Mouse (Mus musculus) midbrain, embryonic 10.5 days (tissue): ENCODE measurements at regions not wholly inside any gene's neighbourhood (a gene's known extent, or its start where the extent isn't known, plus 50 kb on each side); places are given as distances from the start of the nearest gene placed in this dataset.
A peak's percentile ranks its signal among the peaks of the same experiment; 100 is the strongest.

Source experiments
- DNase-seq: peaks from one replicate; pipeline ENCODE4 v3.0.0-alpha.2; 2017; ENCODE audit warnings: low spot score
- H3K27ac ChIP-seq: fragments of 300-500 bp; sonication (generic); replicated peaks from 2 replicates; pipeline ENCODE4 v1.5.1; 2016; ENCODE audit warnings: mild to moderate bottlenecking
- H3K27me3 ChIP-seq: fragments of 300-500 bp; sonication (generic); 2 replicates; pipeline ENCODE4 v1.6.1; 2016; ENCODE audit warnings: low read depth, mild to moderate bottlenecking; ENCODE audit not compliant: poor library complexity, severe bottlenecking
- H3K36me3 ChIP-seq: fragments of 300-500 bp; sonication (generic); 2 replicates; pipeline ENCODE4 v1.6.1; 2016; ENCODE audit warnings: mild to moderate bottlenecking, moderate library complexity
- H3K4me1 ChIP-seq: fragments of 300-500 bp; sonication (generic); 2 replicates; pipeline ENCODE4 v1.6.1; 2016
- H3K4me3 ChIP-seq: fragments of 300-500 bp; sonication (generic); 2 replicates; pipeline ENCODE4 v1.5.1; 2016; ENCODE audit warnings: mild to moderate bottlenecking, moderate library complexity
- H3K9me3 ChIP-seq: fragments of 300-500 bp; sonication (generic); replicated peaks from 2 replicates; pipeline ENCODE4 v1.6.1; 2016; ENCODE audit warnings: mild to moderate bottlenecking
- WGBS: fragments of 180-500 bp; shearing (Covaris S2); methylation state at CpG from one replicate; pipeline ENCODE4 v1.1.7; 2016; 5-methylcytosine and 5-hydroxymethylcytosine counted together

DNA sequence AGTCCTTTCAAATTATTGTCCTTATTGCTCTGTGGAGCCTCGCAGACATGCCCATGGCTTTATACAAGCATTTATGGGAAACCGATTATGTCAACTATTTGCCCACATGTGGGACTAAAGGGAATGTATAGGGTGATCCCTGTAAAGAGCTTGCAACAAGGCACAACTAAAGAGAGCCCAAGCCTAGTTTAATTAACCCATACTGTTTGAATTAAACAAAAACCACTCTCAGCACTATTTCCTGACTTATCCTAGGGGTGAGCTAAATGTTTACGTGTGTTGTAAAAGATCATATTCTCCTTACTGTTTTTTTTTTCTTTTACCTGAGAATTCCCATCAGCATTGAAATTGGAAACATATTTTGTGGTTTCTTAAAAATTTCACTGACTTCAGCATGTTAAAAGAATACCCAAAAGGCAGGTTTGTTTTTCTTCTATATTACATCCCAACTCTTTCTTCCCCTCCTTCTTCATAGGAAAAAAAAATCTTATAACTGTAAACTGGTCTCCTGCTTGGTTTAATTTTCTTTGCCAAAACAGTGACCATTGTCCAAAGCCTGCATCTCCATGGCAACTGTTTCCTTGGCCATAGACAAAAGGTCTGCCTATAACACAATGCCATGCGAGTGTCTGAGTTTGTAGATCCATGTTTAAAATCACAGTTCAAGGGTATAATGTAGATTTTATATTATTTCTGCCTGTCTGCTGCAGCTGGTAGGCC, 148.2 kb upstream of the Galnt5 start:
- 59% methylated on average over 4 of the region's 4 CpGs for WGBS
- Histone ChIP-seq H3K4me3 (no peak overlapping the region), H3K27ac (peak overlapping the region; percentile 23; the same call in 1 of the 2 replicates), H3K4me1 (peaks cover 41% of the 10 kb centered on the region), H3K27me3 (no peaks in the 10 kb centered on the region), H3K36me3 (no peaks in the 10 kb centered on the region), H3K9me3 (no peaks in the 10 kb centered on the region)
- no peak for DNase-seq

DNA sequence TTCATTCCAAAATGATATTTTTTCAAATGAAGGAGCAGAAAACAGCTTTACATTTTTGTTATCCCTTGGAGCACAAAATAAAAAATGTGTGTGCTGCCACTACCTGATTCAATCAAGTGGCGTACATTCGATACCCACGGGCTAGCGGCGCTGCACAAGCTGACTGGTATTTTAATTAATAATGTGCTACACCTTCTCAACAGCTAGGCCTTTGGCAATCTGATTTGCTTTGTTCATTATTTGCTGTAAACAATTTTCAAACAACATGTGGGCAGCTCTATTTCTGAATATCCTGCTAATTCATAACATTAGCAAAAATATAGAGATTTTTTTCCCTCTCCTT, 147.7 kb upstream of the Galnt5 start:
- DNase-seq: no peak
- no peaks in the 10 kb centered on the region for H3K27me3 ChIP-seq
- H3K9me3 ChIP-seq: no peaks in the 10 kb centered on the region
- no peaks in the 10 kb centered on the region for H3K36me3 ChIP-seq
- H3K27ac ChIP-seq: peak overlapping the region; percentile 23; the same call in 1 of the 2 replicates
- no peak overlapping the region for H3K4me3 ChIP-seq
- H3K4me1 ChIP-seq: peaks cover 41% of the 10 kb centered on the region
- 80% methylated on average over 5 of the region's 5 CpGs for WGBS

DNA sequence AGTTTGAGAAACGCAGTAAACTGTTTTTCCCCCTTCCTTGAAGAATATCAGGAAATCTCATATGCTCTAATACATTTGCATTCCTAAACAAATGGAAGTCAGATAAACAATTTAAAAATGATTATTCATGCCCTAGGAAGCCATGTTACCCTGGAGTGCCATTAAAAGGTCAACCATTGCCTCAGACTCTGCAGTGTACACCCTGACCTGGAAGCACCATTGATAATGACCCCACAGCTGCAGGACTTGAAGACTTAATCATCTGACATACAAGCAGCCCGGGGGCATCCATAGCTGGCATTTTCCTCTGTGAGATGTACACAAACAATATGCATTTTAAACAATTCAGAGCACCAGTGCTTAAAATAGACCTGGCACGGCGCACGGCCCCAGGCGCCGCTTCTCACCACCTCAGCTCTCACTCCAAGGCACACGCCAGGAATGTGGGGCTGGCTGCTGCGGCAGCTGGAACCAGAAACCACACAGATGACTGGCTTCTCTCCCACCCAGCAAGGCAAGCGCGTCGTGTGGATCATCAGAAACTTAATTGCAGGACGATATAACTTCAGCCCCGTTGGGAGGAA, 141.1 kb upstream of the Galnt5 start:
- no peaks in the 10 kb centered on the region for H3K36me3 ChIP-seq
- H3K27me3 ChIP-seq: no peaks in the 10 kb centered on the region
- no peak overlapping the region for H3K27ac ChIP-seq
- no peak overlapping the region for H3K4me3 ChIP-seq
- peaks cover 7% of the 10 kb centered on the region for H3K4me1 ChIP-seq
- H3K9me3 ChIP-seq: no peaks in the 10 kb centered on the region
- DNase-seq: no peak
- 87% methylated on average over 14 of the region's 14 CpGs for WGBS

DNA sequence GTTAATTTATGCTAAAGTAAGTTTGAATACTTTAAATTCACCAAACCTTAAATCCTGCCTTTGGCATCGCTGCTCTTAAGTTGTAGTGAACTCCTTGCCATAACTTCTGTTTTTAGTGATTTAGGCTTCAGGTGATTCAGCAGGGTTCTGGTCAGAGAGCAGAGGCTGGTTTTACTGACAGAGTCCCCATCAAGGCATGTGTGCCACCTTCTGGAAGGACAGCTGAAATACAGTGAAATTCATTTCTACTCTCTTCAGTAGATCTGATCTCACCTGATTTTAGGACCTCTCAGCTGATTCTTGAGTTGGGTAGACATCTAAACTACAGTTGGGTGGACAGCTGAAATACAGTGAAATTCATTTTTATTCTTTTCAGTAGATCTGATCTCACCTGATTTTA, 132.4 kb upstream of the Galnt5 start:
- Histone ChIP-seq H3K4me1 (no peaks in the 10 kb centered on the region), H3K27ac (no peak overlapping the region), H3K4me3 (no peak overlapping the region), H3K36me3 (no peaks in the 10 kb centered on the region), H3K9me3 (no peaks in the 10 kb centered on the region), H3K27me3 (no peaks in the 10 kb centered on the region)
- WGBS: 66% methylated on average over 1 of the region's 1 CpGs
- DNase-seq: no peak

DNA sequence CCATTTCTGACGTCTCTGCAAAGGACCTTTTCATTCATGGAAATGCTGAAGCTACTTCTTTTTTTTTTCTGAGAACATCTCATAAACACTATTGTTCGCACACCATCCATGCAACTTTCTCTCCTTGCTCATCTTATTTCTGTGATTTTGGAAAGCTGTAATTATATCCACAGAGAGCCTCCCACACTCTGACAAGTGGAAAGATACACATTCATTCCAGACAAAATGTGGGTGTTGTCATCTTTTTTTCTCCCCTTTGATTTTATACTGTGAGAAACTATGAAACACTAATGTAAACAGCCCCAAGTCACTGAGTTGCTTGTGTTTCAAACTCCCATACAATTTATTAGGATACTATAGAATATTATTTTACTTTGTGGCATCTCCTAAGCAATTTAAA, 129.6 kb upstream of the Galnt5 start:
- DNase-seq: no peak
- Histone ChIP-seq H3K4me3 (no peak overlapping the region), H3K27me3 (no peaks in the 10 kb centered on the region), H3K36me3 (no peaks in the 10 kb centered on the region), H3K4me1 (no peaks in the 10 kb centered on the region), H3K9me3 (no peaks in the 10 kb centered on the region), H3K27ac (no peak overlapping the region)
- 77% methylated on average over 2 of the region's 2 CpGs for WGBS

DNA sequence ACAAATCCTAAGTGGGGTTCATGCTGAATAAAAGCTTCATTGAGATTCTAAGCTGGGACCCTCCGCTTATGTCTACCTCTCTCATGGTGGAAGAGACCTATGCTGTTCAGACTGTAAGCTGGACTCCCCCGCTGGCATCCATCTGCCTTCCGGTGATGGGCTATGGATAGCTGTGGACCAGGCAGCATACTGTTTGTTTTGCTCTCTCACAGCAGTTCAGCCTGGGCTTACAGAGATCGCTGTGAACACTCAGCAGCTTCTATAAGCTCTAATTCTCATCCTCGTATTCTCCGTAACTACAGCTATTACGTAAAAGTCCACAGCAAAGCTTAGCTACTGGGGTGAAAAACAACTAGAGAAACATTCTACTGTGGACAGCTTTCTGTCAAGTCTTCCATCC, 97.5 kb upstream of the Galnt5 start:
- H3K36me3 ChIP-seq: no peaks in the 10 kb centered on the region
- H3K4me1 ChIP-seq: no peaks in the 10 kb centered on the region
- H3K9me3 ChIP-seq: no peaks in the 10 kb centered on the region
- no peak overlapping the region for H3K4me3 ChIP-seq
- no peak for DNase-seq
- WGBS: 88% methylated on average over 7 of the region's 7 CpGs
- no peak overlapping the region for H3K27ac ChIP-seq
- H3K27me3 ChIP-seq: no peaks in the 10 kb centered on the region

DNA sequence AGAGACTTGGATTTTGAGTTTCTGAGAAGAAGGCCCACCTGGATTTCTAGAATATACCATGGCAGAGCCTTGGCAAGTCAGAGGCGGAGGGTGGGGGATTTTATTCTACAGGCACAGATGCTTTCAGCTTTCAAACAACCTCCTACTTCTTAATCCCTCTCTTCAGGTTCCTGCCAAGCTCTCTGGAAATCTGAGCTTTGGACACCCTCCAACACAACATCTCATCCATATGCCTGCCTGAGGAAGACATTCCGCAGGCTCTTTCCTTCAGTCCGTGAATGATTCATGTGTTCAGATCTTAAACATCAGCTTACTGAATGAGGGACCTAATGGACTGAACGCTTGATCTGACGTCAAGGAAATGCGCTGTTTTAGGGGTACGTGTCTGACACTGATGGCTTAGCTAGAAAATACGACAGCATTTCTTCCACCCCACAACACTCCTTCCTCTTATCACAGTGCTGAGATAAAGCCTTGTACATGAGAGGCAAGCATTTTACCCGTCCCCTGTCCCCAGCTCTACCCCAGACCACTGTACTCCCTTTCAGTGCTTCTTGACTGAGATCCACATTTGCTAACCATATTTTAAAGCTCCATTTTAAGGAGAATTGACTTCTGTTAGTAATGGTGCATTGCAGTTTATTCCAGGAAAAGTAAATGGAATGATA, 97.0 kb upstream of the Galnt5 start:
- no peaks in the 10 kb centered on the region for H3K27me3 ChIP-seq
- no peaks in the 10 kb centered on the region for H3K4me1 ChIP-seq
- no peak overlapping the region for H3K27ac ChIP-seq
- no peak for DNase-seq
- WGBS: 92% methylated on average over 9 of the region's 9 CpGs
- H3K36me3 ChIP-seq: no peaks in the 10 kb centered on the region
- no peaks in the 10 kb centered on the region for H3K9me3 ChIP-seq
- H3K4me3 ChIP-seq: no peak overlapping the region

DNA sequence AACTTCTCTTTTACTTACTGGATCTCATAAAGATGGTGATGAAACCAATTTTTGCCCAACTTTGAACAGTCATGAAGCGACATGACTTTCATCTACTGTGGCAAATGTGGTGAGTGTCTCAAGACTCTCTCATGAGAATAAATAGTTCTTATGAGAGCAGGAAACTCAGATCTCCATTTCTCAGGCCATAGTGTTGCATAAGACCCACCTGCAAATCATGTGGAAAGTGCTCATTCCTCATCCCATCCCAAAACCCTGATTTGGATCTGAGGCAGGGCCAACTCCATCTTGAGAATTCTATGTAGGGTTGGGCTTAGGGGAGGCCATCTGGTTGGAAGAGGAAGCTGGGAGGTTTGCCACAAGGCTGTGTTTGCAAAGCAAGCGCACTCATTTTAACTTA, 92.5 kb upstream of the Galnt5 start:
- no peak for DNase-seq
- Histone ChIP-seq H3K36me3 (no peaks in the 10 kb centered on the region), H3K9me3 (no peaks in the 10 kb centered on the region), H3K27me3 (no peaks in the 10 kb centered on the region), H3K27ac (no peak overlapping the region), H3K4me3 (no peak overlapping the region), H3K4me1 (no peaks in the 10 kb centered on the region)
- 91% methylated on average over 2 of the region's 2 CpGs for WGBS

DNA sequence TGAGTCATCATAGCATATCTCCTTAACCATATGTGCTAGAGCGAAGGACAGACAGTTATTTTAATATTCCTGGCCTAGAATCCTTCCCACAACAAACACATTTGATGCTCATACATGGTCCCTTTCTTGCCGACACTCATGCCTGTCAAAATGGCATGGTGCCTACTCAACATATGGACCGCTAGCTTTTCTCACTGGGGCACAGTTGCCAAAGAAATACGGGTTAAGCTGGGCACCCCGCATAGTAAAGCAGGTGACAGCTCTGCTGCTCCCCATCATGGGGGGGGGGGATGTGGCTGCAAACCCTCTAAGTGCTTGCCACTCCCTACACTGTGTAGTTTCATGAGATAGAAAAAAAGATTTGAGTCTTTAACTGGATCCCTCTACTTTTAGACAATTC, 90.7 kb upstream of the Galnt5 start:
- WGBS: 86% methylated on average over 5 of the region's 5 CpGs
- Histone ChIP-seq H3K36me3 (no peaks in the 10 kb centered on the region), H3K27ac (no peak overlapping the region), H3K9me3 (no peaks in the 10 kb centered on the region), H3K4me3 (no peak overlapping the region), H3K27me3 (no peaks in the 10 kb centered on the region), H3K4me1 (no peaks in the 10 kb centered on the region)
- DNase-seq: no peak

DNA sequence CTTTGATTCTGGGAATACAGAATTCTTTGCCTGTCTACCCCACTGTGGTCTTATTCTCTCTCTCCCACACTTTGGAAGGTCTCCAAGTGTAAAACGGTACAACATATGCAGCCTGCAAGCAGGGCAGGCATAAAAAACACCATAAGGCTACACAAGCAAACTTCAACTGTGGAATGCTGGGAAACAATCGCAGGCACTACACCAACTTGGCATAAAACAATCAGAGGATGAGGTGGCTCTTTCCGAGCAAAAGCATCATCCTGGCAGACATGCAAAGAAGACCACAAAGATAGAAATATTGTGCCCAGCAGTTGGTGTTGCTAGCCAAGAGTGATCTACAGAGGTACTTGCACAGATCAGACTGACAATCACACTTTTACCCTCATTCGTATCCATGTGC, 88.0 kb upstream of the Galnt5 start:
- 90% methylated on average over 4 of the region's 4 CpGs for WGBS
- H3K36me3 ChIP-seq: no peaks in the 10 kb centered on the region
- H3K4me3 ChIP-seq: no peak overlapping the region

DNA sequence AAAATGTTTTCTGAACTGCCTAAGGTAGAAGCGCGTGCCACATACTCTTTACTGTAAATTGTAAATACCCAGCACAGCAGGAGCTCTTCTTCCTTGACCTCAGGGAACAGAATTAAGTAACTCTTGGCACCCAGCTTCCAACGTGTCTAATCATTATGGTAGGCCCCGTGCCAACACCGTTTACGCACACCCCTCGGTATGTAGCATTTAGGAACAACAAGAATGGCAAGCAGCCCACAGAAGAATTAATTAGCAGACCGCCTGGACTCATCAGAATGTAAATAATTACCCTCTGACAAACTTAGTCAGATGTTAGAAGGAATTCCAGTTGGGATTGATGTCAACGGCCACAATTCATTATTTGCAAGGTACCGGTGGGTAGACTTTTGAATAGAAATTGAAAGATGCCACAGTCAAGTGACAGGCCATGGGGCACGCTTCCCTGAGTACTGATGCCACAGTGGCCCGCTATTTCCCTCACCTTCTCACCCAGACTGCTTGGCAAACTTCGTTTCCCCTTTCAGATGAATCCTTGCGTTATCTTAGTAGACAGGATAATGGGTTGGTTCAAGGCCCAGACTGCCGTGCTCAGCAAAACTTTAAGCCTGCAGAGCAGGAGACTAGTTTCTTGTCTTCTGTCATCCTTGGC, 81.2 kb upstream of the Galnt5 start:
- Histone ChIP-seq H3K4me1 (no peaks in the 10 kb centered on the region), H3K36me3 (no peaks in the 10 kb centered on the region), H3K27me3 (no peaks in the 10 kb centered on the region), H3K4me3 (no peak overlapping the region), H3K27ac (no peak overlapping the region), H3K9me3 (no peaks in the 10 kb centered on the region)
- no peak for DNase-seq
- WGBS: 90% methylated on average over 15 of the region's 15 CpGs

More for the DNA sequence above, 88.0 kb upstream of the Galnt5 start:
- no peaks in the 10 kb centered on the region for H3K27me3 ChIP-seq
- no peaks in the 10 kb centered on the region for H3K9me3 ChIP-seq
- DNase-seq: no peak
- H3K4me1 ChIP-seq: no peaks in the 10 kb centered on the region
- H3K27ac ChIP-seq: no peak overlapping the region

DNA sequence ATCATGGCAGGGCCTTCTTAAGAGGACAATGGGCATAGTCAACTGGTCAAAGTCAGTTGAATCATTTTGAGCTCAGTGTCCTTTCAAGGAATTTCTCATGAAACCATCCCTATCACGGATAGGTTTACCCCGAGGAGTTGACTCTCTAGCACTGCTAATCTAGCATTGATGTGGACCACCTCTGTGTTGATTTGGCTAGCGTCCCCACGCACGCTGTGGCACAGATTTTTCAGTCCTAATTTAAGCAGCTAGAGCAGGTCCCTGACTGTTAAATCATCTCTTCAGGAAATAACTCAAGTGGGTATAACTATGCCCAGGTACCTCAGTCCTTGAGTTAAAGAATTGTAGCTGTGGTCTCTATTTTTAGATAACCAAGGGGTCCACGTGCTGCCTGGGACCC, 80.0 kb upstream of the Galnt5 start:
- Histone ChIP-seq H3K27me3 (no peaks in the 10 kb centered on the region), H3K36me3 (no peaks in the 10 kb centered on the region), H3K27ac (no peak overlapping the region), H3K4me3 (no peak overlapping the region), H3K4me1 (no peaks in the 10 kb centered on the region), H3K9me3 (no peaks in the 10 kb centered on the region)
- 92% methylated on average over 6 of the region's 6 CpGs for WGBS
- no peak for DNase-seq
